Mouse (Mus musculus) liver, postnatal 0 days (tissue): ENCODE measurements around the gene Gadd45b.

Experiments
- CTCF ChIP-seq: sonication (generic); IDR thresholded peaks from 2 replicates; pipeline ENCODE4 v1.5.1; 2016; ENCODE audit warnings: antibody characterized with exemption, low read depth
- EP300 ChIP-seq: IDR thresholded peaks from 2 replicates; pipeline ENCODE4 v1.6.1; 2016; ENCODE audit warnings: antibody characterized with exemption, low read depth, mild to moderate bottlenecking

DNA sequence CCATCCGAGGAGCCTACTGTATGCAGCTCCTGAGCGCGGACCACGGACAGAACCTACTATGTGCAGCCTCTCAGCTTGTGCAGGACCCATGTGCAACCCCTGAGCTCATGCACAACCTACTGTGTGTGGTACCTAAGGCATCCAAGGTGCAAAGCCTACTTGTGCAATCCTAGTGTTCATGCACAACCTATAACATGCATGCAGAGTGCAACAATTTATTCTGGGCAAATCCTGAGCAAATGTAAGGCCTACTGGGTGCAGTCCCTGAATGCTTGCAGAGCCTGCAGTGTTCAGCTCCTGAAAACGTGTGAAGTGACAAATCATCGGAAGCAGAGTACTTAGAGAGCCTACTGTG is 6.9 kb downstream of the Gadd45b start:
- TF ChIP-seq CTCF = no peak
- TF ChIP-seq EP300 = no peak
